Mouse (Mus musculus) T-cell, adult 66 days (primary cell): ENCODE measurements around the gene Scnm1. TPM values are rescaled to one million over a fixed set of nuclear protein-coding genes. Genes with fewer than 3 reads are reported as not detected.

Experiments
- total RNA-seq, 2 experiments: library from RNA; stranded (reverse); gene quantifications; 3 replicates in 1 of 2; 4 replicates in 1 of 2; pipeline ENCODE4 v1.2.4; 2023

The Scnm1 gene
- 10 to 100 TPM; 73.5 to 75.0 TPM for total RNA-seq

DNA sequence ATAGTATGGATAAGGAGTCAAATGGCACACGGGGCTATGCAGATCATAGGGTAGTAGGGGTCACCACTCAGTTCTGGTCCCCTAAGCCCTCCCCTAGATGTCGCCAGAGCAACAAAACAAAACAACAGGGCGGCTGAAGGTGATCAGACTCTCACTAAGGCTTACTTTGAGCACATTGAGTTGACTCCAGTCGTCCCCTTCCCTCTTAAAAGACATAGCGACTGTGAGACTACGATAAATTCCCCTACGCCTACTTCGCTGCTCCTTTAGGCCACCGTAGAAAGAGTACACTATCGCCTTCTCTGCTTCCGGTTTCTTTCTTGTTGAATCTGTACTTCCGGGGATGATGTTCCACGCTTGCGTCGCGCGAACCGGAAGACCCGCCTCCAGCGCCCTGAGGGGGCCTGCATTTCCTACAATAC lies at the start of gene Scnm1, which contains the start of gene Lysmd1:
Scnm1 (minus strand) TSS at position 332 of the 422 bp plus-strand sequence.
Lysmd1 (plus strand) TSS at position 409 of the 422 bp plus-strand sequence.

GRCm38 (mm10) chr3:95159987-95160963 lies 26.5 kb upstream of the Scnm1 start, which contains the start of gene Sema6c:
Gene Sema6c (plus strand): TSS chr3:95160457.

DNA sequence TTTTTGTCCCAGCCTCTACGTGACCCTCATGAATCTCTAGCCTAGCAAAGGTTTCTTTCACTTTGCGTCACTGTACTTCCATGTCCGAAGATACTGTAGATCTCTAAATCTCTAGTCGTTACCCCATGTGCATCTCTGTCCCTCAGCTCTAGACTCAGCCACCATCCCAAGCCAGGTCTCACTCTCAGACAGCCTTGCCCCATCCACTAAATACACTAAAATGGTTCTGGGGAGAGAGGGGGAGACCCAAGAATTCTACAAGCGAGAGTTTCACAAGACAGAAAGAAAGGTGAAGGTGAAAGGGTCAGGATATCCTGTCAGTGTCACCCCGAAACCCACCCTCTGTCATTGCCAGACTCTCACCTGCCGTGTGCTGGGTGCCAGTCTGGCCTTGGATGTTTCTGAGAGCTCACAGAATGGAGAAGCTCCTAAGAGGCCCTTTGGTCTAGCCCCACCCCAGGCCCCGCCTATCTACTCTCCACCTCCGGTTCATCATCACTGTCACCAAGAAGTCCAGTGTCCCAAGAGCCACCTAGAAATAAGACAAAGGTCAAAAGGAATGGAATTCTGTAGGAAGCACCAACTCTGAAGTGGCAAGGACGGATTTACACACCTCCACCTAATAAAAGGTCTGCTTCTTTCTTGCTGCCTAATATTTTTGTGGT lies 8.3 kb upstream of the Scnm1 start, which contains the start of gene Tnfaip8l2:
Tnfaip8l2 (minus strand) TSS at position 409 of the 665 bp plus-strand sequence.

DNA sequence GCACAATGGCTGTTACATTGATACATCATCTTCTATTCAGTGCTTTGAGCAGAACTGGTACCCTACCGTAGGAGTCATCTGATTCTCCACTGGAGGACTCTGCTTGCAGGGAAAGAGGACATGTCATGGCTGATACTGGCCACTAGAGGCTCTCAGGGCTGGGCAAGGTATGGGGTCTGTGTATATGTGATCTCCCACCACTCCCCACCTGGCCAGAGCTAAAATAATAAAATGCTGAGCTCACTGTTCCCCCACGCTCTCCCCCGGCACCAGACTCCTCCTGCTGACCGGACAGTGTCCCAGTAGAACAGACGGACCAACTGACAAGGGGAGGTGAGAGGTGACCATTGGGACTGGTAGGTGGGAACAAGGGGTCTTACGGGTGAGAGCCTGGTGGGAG lies 9.6 kb downstream of the Scnm1 start, which contains the start of gene Tmod4:
Tmod4 (plus strand) TSS at position 231 of the 400 bp plus-strand sequence.

DNA sequence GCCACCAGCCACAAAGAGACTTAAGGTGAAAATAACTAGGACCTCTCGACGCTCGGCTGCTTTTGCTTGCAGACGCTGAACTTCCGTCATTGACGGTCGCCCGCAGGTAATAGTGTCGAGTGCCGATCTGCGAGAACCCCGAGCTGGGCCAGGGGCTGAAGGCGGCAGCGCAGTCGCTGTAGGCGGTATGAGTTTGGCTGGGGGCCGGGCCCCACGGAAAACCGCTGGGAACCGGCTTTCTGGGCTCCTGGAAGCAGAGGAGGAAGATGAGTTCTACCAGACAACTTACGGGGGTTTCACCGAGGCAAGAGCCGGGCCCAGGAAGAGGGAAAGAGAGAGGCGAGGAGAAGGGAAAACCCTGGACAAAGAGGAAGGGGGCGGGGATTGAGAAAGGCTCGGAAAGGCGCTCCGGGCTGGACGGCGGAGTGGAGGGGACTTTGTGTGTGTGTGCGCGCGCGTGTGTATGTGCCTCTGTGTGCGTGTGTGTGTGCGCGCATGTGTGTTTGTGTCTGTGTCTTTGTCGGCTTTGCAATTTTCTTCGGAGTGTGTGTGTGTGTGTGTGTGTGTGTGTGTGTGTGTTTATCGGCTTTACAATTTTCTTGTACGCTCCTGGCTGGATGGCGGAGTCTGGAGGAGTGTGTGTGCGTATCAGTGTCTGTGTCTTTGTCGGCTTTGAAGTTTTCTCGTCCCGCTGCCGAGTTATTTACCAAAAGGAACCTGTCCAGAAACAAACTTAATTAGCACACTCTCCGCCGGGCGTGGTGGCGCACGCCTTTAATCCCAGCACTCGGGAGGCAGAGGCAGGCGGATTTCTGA lies 22.7 kb downstream of the Scnm1 start, which contains the start of gene Vps72:
Vps72 (plus strand) TSS at position 112 of the 816 bp plus-strand sequence.

GRCm38 (mm10) chr3:95106338-95107117 lies 27.3 kb downstream of the Scnm1 start, which contains the start of gene Pip5k1a:
Gene Pip5k1a (minus strand): TSS chr3:95106930.

Other genes with a start within 250 kb of the Scnm1 start
- gene Psmb4, start 247.1 kb downstream of the Scnm1 start, total RNA-seq: 100 to 1,000 TPM; 239 to 265 TPM
- gene Selenbp1, start 201.0 kb downstream of the Scnm1 start, total RNA-seq: 1 to 10 TPM; 2.1 to 3.2 TPM
- gene Rfx5, start 179.9 kb downstream of the Scnm1 start, total RNA-seq: 10 to 100 TPM; 38.4 to 42.1 TPM
- 10 to 100 TPM; 46.3 to 60.2 TPM for gene Pi4kb, start 159.3 kb downstream of the Scnm1 start, total RNA-seq
- 10 to 100 TPM; 52.6 to 67.5 TPM for gene Zfp687, start 118.6 kb downstream of the Scnm1 start, total RNA-seq
- 100 to 1,000 TPM; 129 to 138 TPM for gene Psmd4, start 91.4 kb downstream of the Scnm1 start, total RNA-seq
- gene Pip5k1a, start 27.1 kb downstream of the Scnm1 start, total RNA-seq: 10 to 100 TPM; 50.7 to 51.1 TPM
- 10 to 100 TPM; 52.0 to 60.6 TPM for gene Vps72, start 23.0 kb downstream of the Scnm1 start, total RNA-seq
- gene Tmod4, start 9.5 kb downstream of the Scnm1 start, total RNA-seq: 1 to 10 TPM; 1.8 to 2.5 TPM
- gene Lysmd1, start 77 bp upstream of the Scnm1 start, total RNA-seq: 1 to 10 TPM; 4.9 to 6.6 TPM
- gene Tnfaip8l2, start 8.3 kb upstream of the Scnm1 start, total RNA-seq: 10 to 100 TPM; 72.2 to 80.0 TPM
- 1 to 10 TPM; 3.1 to 5.3 TPM for gene Sema6c, start 26.4 kb upstream of the Scnm1 start, total RNA-seq
- gene Gabpb2, start 83.9 kb upstream of the Scnm1 start, total RNA-seq: 10 to 100 TPM; 73.2 to 77.2 TPM
- 100 to 1,000 TPM; 269 to 294 TPM for gene Cdc42se1, start 94.7 kb upstream of the Scnm1 start, total RNA-seq
- gene Mllt11, start 98.2 kb upstream of the Scnm1 start, total RNA-seq: 1 to 10 TPM; 9.8 TPM
- not detected for gene Gm128, start 107.6 kb upstream of the Scnm1 start, total RNA-seq
- 1 to 10 TPM in 1 of 2 experiments, not detected in 1; 1.0 TPM for gene Bnipl, start 117.2 kb upstream of the Scnm1 start, total RNA-seq
- 10 to 100 TPM; 14.8 to 17.9 TPM for gene Mindy1, start 147.3 kb upstream of the Scnm1 start, total RNA-seq
- 1 to 10 TPM; 8.6 to 9.1 TPM for gene Prune1, start 148.1 kb upstream of the Scnm1 start, total RNA-seq
- under 1 TPM; 0.38 to 0.71 TPM for gene Anxa9, start 173.2 kb upstream of the Scnm1 start, total RNA-seq
- gene Cers2, start 180.8 kb upstream of the Scnm1 start, total RNA-seq: 100 to 1,000 TPM; 116 to 124 TPM
- 10 to 100 TPM; 39.7 to 40.6 TPM for gene Setdb1, start 223.2 kb upstream of the Scnm1 start, total RNA-seq